Comparison of ENCODE assay signal across 16 mouse cellular contexts in genomic region chr10:82779831-82780230, GRCm38 (mm10).
"Had no signal": no experiment of that assay in that cellular context is flagged by ENCODE, and none has a peak within 500 bp of the region (broad histone marks: within the 10 kb centered on the region; RNA-seq: fewer than 3 reads in every experiment).

No protein-coding gene starts in this region.

- H3K27ac ChIP-seq: kidney, embryonic 15.5 days; left cerebral cortex, adult 2 months; limb, embryonic 12.5 days; limb, embryonic 15.5 days; liver, embryonic 14.5 days; lung, embryonic 15.5 days; midbrain, embryonic 13.5 days had no signal

- H3K27me3 ChIP-seq: kidney, embryonic 15.5 days; limb, embryonic 12.5 days; limb, embryonic 15.5 days; lung, embryonic 15.5 days; midbrain, embryonic 13.5 days had no signal

- ATAC-seq: midbrain, embryonic 13.5 days had no signal

- H3K9me3 ChIP-seq: kidney, embryonic 15.5 days; limb, embryonic 12.5 days; limb, embryonic 15.5 days; lung, embryonic 15.5 days; midbrain, embryonic 13.5 days had no signal

- H3K4me2 ChIP-seq: kidney, embryonic 15.5 days; limb, embryonic 12.5 days; limb, embryonic 15.5 days; lung, embryonic 15.5 days; midbrain, embryonic 13.5 days had no signal

- H3K36me3 ChIP-seq: kidney, embryonic 15.5 days; limb, embryonic 12.5 days; limb, embryonic 15.5 days; lung, embryonic 15.5 days; midbrain, embryonic 13.5 days had no signal

- H3K4me1 ChIP-seq: lung, embryonic 15.5 days; midbrain, embryonic 13.5 days had no signal

- H3K9ac ChIP-seq: kidney, embryonic 15.5 days; limb, embryonic 12.5 days; limb, embryonic 15.5 days; liver, embryonic 14.5 days; lung, embryonic 15.5 days; midbrain, embryonic 13.5 days had no signal

- H3K4me3 ChIP-seq: kidney, embryonic 15.5 days; left cerebral cortex, adult 2 months; limb, embryonic 12.5 days; limb, embryonic 15.5 days; lung, embryonic 15.5 days; midbrain, embryonic 13.5 days had no signal

- DNase-seq: kidney, adult 11 months; kidney, adult 8-10 months; kidney, postnatal 10 days; kidney, postnatal 36 days; layer of hippocampus, postnatal 36 days; left cerebral cortex, postnatal 4 days; lung, adult 18-20 months; lung, postnatal 10 days; thymus, adult 2 months had no signal
